Mouse (Mus musculus): ENCODE measurements around the gene Rassf5. TPM values are rescaled to one million over a fixed set of nuclear protein-coding genes. Genes with fewer than 3 reads are reported as not detected.

Gene Rassf5
- polyA plus RNA-seq, 1 experiment from 2014 or later: 7.1 TPM

- no peak overlapping the region for H3K4me3 ChIP-seq (replicated peaks; ENCODE audit: low read length)
- 3% methylated on average over 5 of the region's 5 CpGs for WGBS
- no peak overlapping the region for H3K27ac ChIP-seq (ENCODE audit: low read length)
Measured at GRCm38 (mm10) chr1:131207531-131207930, 37.5 kb downstream of the Rassf5 start.

GRCm38 (mm10) chr1:131206342-131206741 is 38.7 kb downstream of the Rassf5 start:
- H3K4me3 ChIP-seq (replicated peaks; ENCODE audit: low read length): no peak overlapping the region
- H3K9me3 ChIP-seq (replicated peaks; ENCODE audit: control insufficient read depth, low read length): no peaks in the 10 kb centered on the region
- peak overlapping the region; percentile 37 for H3K27ac ChIP-seq (ENCODE audit: low read length)
- no peak overlapping the region for H3K4me2 ChIP-seq (ENCODE audit: low read depth, low read length)
- peaks cover 10% of the 10 kb centered on the region for H3K4me1 ChIP-seq (ENCODE audit: control insufficient read depth, insufficient read depth, low read length)
- H3K27me3 ChIP-seq (ENCODE audit: control insufficient read depth, insufficient read depth, low read length): no peaks in the 10 kb centered on the region
- H3K9ac ChIP-seq (ENCODE audit: low read length): no peak overlapping the region
- WGBS: 66% methylated on average over 5 of the region's 5 CpGs
- H3K36me3 ChIP-seq (ENCODE audit: control insufficient read depth, insufficient read depth, low read length): no peaks in the 10 kb centered on the region
- no peak for ATAC-seq (ENCODE audit: insufficient read depth, low FRiP score)

More at GRCm38 (mm10) chr1:131207531-131207930, 37.5 kb downstream of the Rassf5 start:
- H3K36me3 ChIP-seq (ENCODE audit: control insufficient read depth, insufficient read depth, low read length): no peaks in the 10 kb centered on the region
- no peak overlapping the region for H3K9ac ChIP-seq (ENCODE audit: low read length)
- no peak overlapping the region for H3K4me2 ChIP-seq (ENCODE audit: low read depth, low read length)
- no peaks in the 10 kb centered on the region for H3K27me3 ChIP-seq (ENCODE audit: control insufficient read depth, insufficient read depth, low read length)
- no peaks in the 10 kb centered on the region for H3K9me3 ChIP-seq (replicated peaks; ENCODE audit: control insufficient read depth, low read length)
- peaks cover 14% of the 10 kb centered on the region for H3K4me1 ChIP-seq (ENCODE audit: control insufficient read depth, insufficient read depth, low read length)
- ATAC-seq (ENCODE audit: insufficient read depth, low FRiP score): peak; percentile 72; the same call in 1 of the 2 replicates

GRCm38 (mm10) chr1:131204461-131204860 is 40.6 kb downstream of the Rassf5 start:
- Histone ChIP-seq H3K4me2 (ENCODE audit: low read depth, low read length) (no peak overlapping the region), H3K9me3 (replicated peaks; ENCODE audit: control insufficient read depth, low read length) (no peaks in the 10 kb centered on the region), H3K4me1 (ENCODE audit: control insufficient read depth, insufficient read depth, low read length) (peaks cover 26% of the 10 kb centered on the region), H3K9ac (ENCODE audit: low read length) (no peak overlapping the region), H3K4me3 (replicated peaks; ENCODE audit: low read length) (no peak overlapping the region), H3K27me3 (ENCODE audit: control insufficient read depth, insufficient read depth, low read length) (no peaks in the 10 kb centered on the region), H3K36me3 (ENCODE audit: control insufficient read depth, insufficient read depth, low read length) (no peaks in the 10 kb centered on the region), H3K27ac (ENCODE audit: low read length) (no peak overlapping the region)
- ATAC-seq (ENCODE audit: insufficient read depth, low FRiP score): no peak
- 71% methylated on average over 8 of the region's 8 CpGs for WGBS

GRCm38 (mm10) chr1:131201391-131201790 is 43.7 kb downstream of the Rassf5 start:
- ATAC-seq (ENCODE audit: insufficient read depth, low FRiP score): no peak
- Histone ChIP-seq H3K4me3 (replicated peaks; ENCODE audit: low read length) (no peak overlapping the region), H3K4me1 (ENCODE audit: control insufficient read depth, insufficient read depth, low read length) (peaks cover 18% of the 10 kb centered on the region), H3K36me3 (ENCODE audit: control insufficient read depth, insufficient read depth, low read length) (no peaks in the 10 kb centered on the region), H3K4me2 (ENCODE audit: low read depth, low read length) (no peak overlapping the region), H3K9ac (ENCODE audit: low read length) (no peak overlapping the region), H3K27ac (ENCODE audit: low read length) (no peak overlapping the region), H3K27me3 (ENCODE audit: control insufficient read depth, insufficient read depth, low read length) (no peaks in the 10 kb centered on the region), H3K9me3 (replicated peaks; ENCODE audit: control insufficient read depth, low read length) (no peaks in the 10 kb centered on the region)
- 77% methylated on average over 4 of the region's 4 CpGs for WGBS

- no peak overlapping the region for H3K4me2 ChIP-seq (ENCODE audit: low read depth, low read length)
- peak overlapping the region; percentile 12; the same call in 1 of the 2 replicates for H3K27ac ChIP-seq (ENCODE audit: low read length)
- ATAC-seq (ENCODE audit: insufficient read depth, low FRiP score): no peak
- H3K9ac ChIP-seq (ENCODE audit: low read length): 0 out of 2 replicates have a peak overlapping the region, but pooled peaks have one; percentile 8
- H3K36me3 ChIP-seq (ENCODE audit: control insufficient read depth, insufficient read depth, low read length): no peaks in the 10 kb centered on the region
- H3K9me3 ChIP-seq (replicated peaks; ENCODE audit: control insufficient read depth, low read length): no peaks in the 10 kb centered on the region
- 45% methylated on average over 10 of the region's 10 CpGs for WGBS
- H3K4me3 ChIP-seq (replicated peaks; ENCODE audit: low read length): no peak overlapping the region
- H3K27me3 ChIP-seq (ENCODE audit: control insufficient read depth, insufficient read depth, low read length): no peaks in the 10 kb centered on the region
- peaks cover 21% of the 10 kb centered on the region for H3K4me1 ChIP-seq (ENCODE audit: control insufficient read depth, insufficient read depth, low read length)
Measured at GRCm38 (mm10) chr1:131200588-131200987, 44.5 kb downstream of the Rassf5 start.

- 49% methylated on average over 12 of the region's 12 CpGs for WGBS
Measured at GRCm38 (mm10) chr1:131199976-131200375, 45.1 kb downstream of the Rassf5 start.

GRCm38 (mm10) chr1:131199118-131199821 is 45.8 kb downstream of the Rassf5 start:
- H3K36me3 ChIP-seq (ENCODE audit: control insufficient read depth, insufficient read depth, low read length): no peaks in the 10 kb centered on the region
- H3K9ac ChIP-seq (ENCODE audit: low read length): peak overlapping the region; percentile 43
- no peaks in the 10 kb centered on the region for H3K9me3 ChIP-seq (replicated peaks; ENCODE audit: control insufficient read depth, low read length)
- H3K4me1 ChIP-seq (ENCODE audit: control insufficient read depth, insufficient read depth, low read length): peaks cover 22% of the 10 kb centered on the region
- ATAC-seq (ENCODE audit: insufficient read depth, low FRiP score): no peak
- peak overlapping the region; percentile 20 for H3K4me3 ChIP-seq (replicated peaks; ENCODE audit: low read length)
- H3K27ac ChIP-seq (ENCODE audit: low read length): peak overlapping the region; percentile 49
- 71% methylated on average over 18 of the region's 18 CpGs for WGBS
- H3K27me3 ChIP-seq (ENCODE audit: control insufficient read depth, insufficient read depth, low read length): no peaks in the 10 kb centered on the region
- H3K4me2 ChIP-seq (ENCODE audit: low read depth, low read length): peak overlapping the region; percentile 21; the same call in 1 of the 2 replicates

More at GRCm38 (mm10) chr1:131199976-131200375, 45.1 kb downstream of the Rassf5 start:
- Histone ChIP-seq H3K27me3 (ENCODE audit: control insufficient read depth, insufficient read depth, low read length) (no peaks in the 10 kb centered on the region), H3K4me3 (replicated peaks; ENCODE audit: low read length) (peak overlapping the region; percentile 20; the same call in 1 of the 2 replicates), H3K4me1 (ENCODE audit: control insufficient read depth, insufficient read depth, low read length) (peaks cover 22% of the 10 kb centered on the region), H3K9ac (ENCODE audit: low read length) (peak overlapping the region; percentile 43), H3K4me2 (ENCODE audit: low read depth, low read length) (peak overlapping the region; percentile 21; the same call in 1 of the 2 replicates), H3K36me3 (ENCODE audit: control insufficient read depth, insufficient read depth, low read length) (no peaks in the 10 kb centered on the region), H3K27ac (ENCODE audit: low read length) (peak overlapping the region; percentile 49), H3K9me3 (replicated peaks; ENCODE audit: control insufficient read depth, low read length) (no peaks in the 10 kb centered on the region)
- peak; percentile 53; the same call in 1 of the 2 replicates for ATAC-seq (ENCODE audit: insufficient read depth, low FRiP score)

GRCm38 (mm10) chr1:131198417-131198960 is 46.6 kb downstream of the Rassf5 start:
- Histone ChIP-seq H3K4me2 (ENCODE audit: low read depth, low read length) (no peak overlapping the region), H3K4me3 (replicated peaks; ENCODE audit: low read length) (no peak overlapping the region), H3K4me1 (ENCODE audit: control insufficient read depth, insufficient read depth, low read length) (peaks cover 22% of the 10 kb centered on the region), H3K36me3 (ENCODE audit: control insufficient read depth, insufficient read depth, low read length) (no peaks in the 10 kb centered on the region), H3K27me3 (ENCODE audit: control insufficient read depth, insufficient read depth, low read length) (no peaks in the 10 kb centered on the region), H3K9me3 (replicated peaks; ENCODE audit: control insufficient read depth, low read length) (no peaks in the 10 kb centered on the region), H3K9ac (ENCODE audit: low read length) (no peak overlapping the region), H3K27ac (ENCODE audit: low read length) (no peak overlapping the region)
- 69% methylated on average over 9 of the region's 9 CpGs for WGBS
- ATAC-seq (ENCODE audit: insufficient read depth, low FRiP score): no peak

- no peaks in the 10 kb centered on the region for H3K27me3 ChIP-seq (ENCODE audit: control insufficient read depth, insufficient read depth, low read length)
- 36% methylated on average over 2 of the region's 2 CpGs for WGBS
- peak overlapping the region; percentile 41; the same call in 1 of the 2 replicates for H3K9ac ChIP-seq (ENCODE audit: low read length)
- H3K4me3 ChIP-seq (replicated peaks; ENCODE audit: low read length): no peak overlapping the region
- peak overlapping the region; percentile 89 for H3K27ac ChIP-seq (ENCODE audit: low read length)
- no peaks in the 10 kb centered on the region for H3K9me3 ChIP-seq (replicated peaks; ENCODE audit: control insufficient read depth, low read length)
- H3K4me1 ChIP-seq (ENCODE audit: control insufficient read depth, insufficient read depth, low read length): peaks cover 22% of the 10 kb centered on the region
- no peak overlapping the region for H3K4me2 ChIP-seq (ENCODE audit: low read depth, low read length)
- ATAC-seq (ENCODE audit: insufficient read depth, low FRiP score): no peak; the same call in 1 of the 2 replicates
- H3K36me3 ChIP-seq (ENCODE audit: control insufficient read depth, insufficient read depth, low read length): no peaks in the 10 kb centered on the region
Measured at GRCm38 (mm10) chr1:131196107-131196506, 49.0 kb downstream of the Rassf5 start.

Measured in stomach, embryonic 16.5 days (tissue).